Mouse (Mus musculus) heart, embryonic 12.5 days (tissue): ENCODE data around the gene Tgm6. TPM values are rescaled to one million over a fixed set of nuclear protein-coding genes. Genes with fewer than 3 reads are reported as not detected.

Experiments
- ATAC-seq: fragments of 200-750 bp; cut with Nextera tagmentation; 2 replicates; pipeline ENCODE4 v1.8.0; 2017; ENCODE audit warnings: moderate TSS enrichment, moderate library complexity; ENCODE audit not compliant: insufficient number of reproducible peaks, low FRiP score
- H3K27ac ChIP-seq: fragments of 300-500 bp; sonication (generic); 2 replicates; pipeline ENCODE4 v1.5.1; 2016; ENCODE audit warnings: mild to moderate bottlenecking, moderate library complexity; ENCODE audit not compliant: poor library complexity, severe bottlenecking
- H3K27me3 ChIP-seq: fragments of 300-500 bp; sonication (generic); replicated peaks from 2 replicates; pipeline ENCODE4 v1.6.1; 2016; ENCODE audit warnings: mild to moderate bottlenecking, moderate library complexity
- H3K36me3 ChIP-seq: fragments of 300-500 bp; sonication (generic); 2 replicates; pipeline ENCODE4 v1.6.1; 2016; ENCODE audit warnings: mild to moderate bottlenecking, moderate library complexity
- H3K4me1 ChIP-seq: fragments of 300-500 bp; sonication (generic); replicated peaks from 2 replicates; pipeline ENCODE4 v1.6.1; 2016; ENCODE audit warnings: mild to moderate bottlenecking
- H3K4me2 ChIP-seq: fragments of 300-500 bp; sonication (generic); 2 replicates; pipeline ENCODE4 v1.6.1; 2016; ENCODE audit warnings: mild to moderate bottlenecking, moderate library complexity
- H3K4me3 ChIP-seq: fragments of 300-500 bp; sonication (generic); 2 replicates; pipeline ENCODE4 v1.5.1; 2016; ENCODE audit warnings: mild to moderate bottlenecking
- H3K9ac ChIP-seq: fragments of 300-500 bp; sonication (generic); 2 replicates; pipeline ENCODE4 v1.6.1; 2016; ENCODE audit warnings: mild to moderate bottlenecking, moderate library complexity
- H3K9me3 ChIP-seq: fragments of 300-500 bp; sonication (generic); replicated peaks from 2 replicates; pipeline ENCODE4 v1.6.1; 2016; ENCODE audit warnings: mild to moderate bottlenecking, moderate library complexity
- WGBS: fragments of 180-500 bp; shearing (Covaris S2); methylation state at CpG from one replicate; pipeline ENCODE4 v1.1.7; 2016; 5-methylcytosine and 5-hydroxymethylcytosine counted together
- polyA plus RNA-seq: library from polyadenylated mRNA; unstranded; fragments of >200 nt; fragmentation: Nextera tagmentation; extraction: Ambion mirVana; gene quantifications from 2 replicates; pipeline ENCODE4 v1.2.1, GENCODE M21; 2016

Gene Tgm6
- not detected in 2 replicates for polyA plus RNA-seq

GRCm38 (mm10) chr2:130112116-130112515, at the start of gene Tgm6:
Tgm6 (plus strand) TSS chr2:130112416.
- Histone ChIP-seq H3K27me3 (no peaks in the 10 kb centered on the region), H3K36me3 (no peaks in the 10 kb centered on the region), H3K4me1 (peaks cover 17% of the 10 kb centered on the region), H3K4me3 (no peak within 1 kb of the TSS), H3K9me3 (no peaks in the 10 kb centered on the region), H3K27ac (no peak within 1 kb of the TSS), H3K9ac (no peak within 1 kb of the TSS), H3K4me2 (no peak within 1 kb of the TSS)
- 56% methylated on average over 4 of the region's 4 CpGs for WGBS
- ATAC-seq, result no peak

- 24% methylated on average over 3 of the region's 3 CpGs for WGBS
- Histone ChIP-seq H3K36me3 (no peaks in the 10 kb centered on the region), H3K9me3 (no peaks in the 10 kb centered on the region), H3K4me1 (no peaks in the 10 kb centered on the region), H3K27me3 (no peaks in the 10 kb centered on the region), H3K27ac (no peak overlapping the region), H3K4me3 (no peak overlapping the region), H3K4me2 (no peak overlapping the region), H3K9ac (no peak overlapping the region)
- ATAC-seq, result no peak
These were observed 44.0 kb upstream of the Tgm6 start for GRCm38 (mm10) chr2:130068228-130068627.

GRCm38 (mm10) chr2:130070396-130070795, 41.8 kb upstream of the Tgm6 start:
- Histone ChIP-seq H3K4me1 (no peaks in the 10 kb centered on the region), H3K36me3 (no peaks in the 10 kb centered on the region), H3K9me3 (no peaks in the 10 kb centered on the region), H3K27ac (no peak overlapping the region), H3K9ac (no peak overlapping the region), H3K27me3 (no peaks in the 10 kb centered on the region), H3K4me3 (no peak overlapping the region), H3K4me2 (no peak overlapping the region)
- 74% methylated on average over 2 of the region's 2 CpGs for WGBS
- ATAC-seq, result no peak

GRCm38 (mm10) chr2:130112804-130113203, 588 bp downstream of the Tgm6 start:
- Histone ChIP-seq H3K4me3 (no peak overlapping the region), H3K9ac (no peak overlapping the region), H3K4me1 (peaks cover 17% of the 10 kb centered on the region), H3K36me3 (no peaks in the 10 kb centered on the region), H3K27me3 (no peaks in the 10 kb centered on the region), H3K27ac (no peak overlapping the region), H3K9me3 (no peaks in the 10 kb centered on the region), H3K4me2 (no peak overlapping the region)
- WGBS, result 58% methylated on average over 4 of the region's 4 CpGs
- no peak for ATAC-seq

GRCm38 (mm10) chr2:130113379-130113778, 1.2 kb downstream of the Tgm6 start:
- H3K36me3 ChIP-seq, result no peaks in the 10 kb centered on the region
- H3K4me1 ChIP-seq, result peaks cover 17% of the 10 kb centered on the region
- H3K4me2 ChIP-seq, result no peak overlapping the region
- whole genome bisulfite sequencing, result 43% methylated on average over 3 of the region's 3 CpGs
- H3K27ac ChIP-seq, result no peak overlapping the region
- H3K9ac ChIP-seq, result no peak overlapping the region
- H3K4me3 ChIP-seq, result no peak overlapping the region
- no peaks in the 10 kb centered on the region for H3K9me3 ChIP-seq
- no peaks in the 10 kb centered on the region; the same call in 1 of the 2 replicates for H3K27me3 ChIP-seq
- ATAC-seq, result no peak

DNA sequence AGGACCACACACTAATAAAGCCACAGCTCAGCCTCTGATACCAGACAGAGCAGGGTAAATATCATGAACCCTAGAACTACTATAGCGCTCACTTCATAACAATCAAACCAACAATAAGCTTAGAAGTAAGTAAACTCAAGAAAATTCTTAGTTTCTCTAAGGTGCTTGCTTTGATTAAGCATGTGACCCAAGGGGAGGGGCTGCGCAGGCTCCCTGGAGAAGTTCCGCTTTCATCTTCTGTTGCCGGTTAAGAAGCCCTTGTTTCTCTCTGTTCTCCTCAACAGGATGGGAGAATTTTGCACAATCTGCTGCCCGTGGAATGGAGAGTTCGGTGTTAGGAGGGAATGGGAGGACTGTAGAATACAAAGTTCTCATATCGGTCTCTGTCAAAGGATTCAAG, 6.4 kb downstream of the Tgm6 start:
- no peak overlapping the region for H3K9ac ChIP-seq
- no peak overlapping the region for H3K4me3 ChIP-seq
- no peaks in the 10 kb centered on the region for H3K9me3 ChIP-seq
- no peaks in the 10 kb centered on the region; the same call in 1 of the 2 replicates for H3K27me3 ChIP-seq
- H3K4me1 ChIP-seq, result 0 out of 2 replicates have a peak, but pooled peaks cover 4% of the 10 kb centered on the region
- H3K36me3 ChIP-seq, result no peaks in the 10 kb centered on the region
- no peak overlapping the region for H3K4me2 ChIP-seq
- H3K27ac ChIP-seq, result no peak overlapping the region
- ATAC-seq, result no peak
- 69% methylated on average over 7 of the region's 7 CpGs for WGBS

GRCm38 (mm10) chr2:130125279-130126059, 13.3 kb downstream of the Tgm6 start:
- H3K9me3 ChIP-seq, result no peaks in the 10 kb centered on the region
- H3K4me1 ChIP-seq, result no peaks in the 10 kb centered on the region
- WGBS, result 78% methylated on average over 6 of the region's 6 CpGs
- no peak overlapping the region for H3K4me3 ChIP-seq
- no peak overlapping the region for H3K4me2 ChIP-seq
- no peak for ATAC-seq
- no peak overlapping the region for H3K27ac ChIP-seq
- H3K9ac ChIP-seq, result no peak overlapping the region
- H3K36me3 ChIP-seq, result no peaks in the 10 kb centered on the region
- H3K27me3 ChIP-seq, result no peaks in the 10 kb centered on the region; the same call in 1 of the 2 replicates

DNA sequence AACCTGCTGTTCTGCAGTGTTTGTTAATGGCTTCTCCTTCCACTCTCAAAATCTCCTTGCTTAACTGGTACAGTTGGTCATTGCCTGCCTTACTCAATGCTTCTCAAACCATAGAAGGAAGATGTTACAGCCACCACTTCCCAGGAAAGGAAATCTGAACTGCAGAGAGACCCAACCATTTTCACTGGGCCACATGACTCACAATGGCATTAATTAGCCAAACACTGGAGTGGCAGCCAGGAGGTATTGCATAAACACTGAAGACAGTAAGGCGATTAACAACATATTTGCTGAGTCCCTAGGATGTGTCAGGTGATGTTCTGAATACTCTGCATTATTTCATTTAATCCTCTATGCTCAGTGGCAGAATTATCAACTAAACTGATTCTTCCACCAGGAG, 13.9 kb downstream of the Tgm6 start:
- H3K9me3 ChIP-seq, result no peaks in the 10 kb centered on the region
- no peak overlapping the region for H3K4me3 ChIP-seq
- H3K36me3 ChIP-seq, result no peaks in the 10 kb centered on the region
- no peaks in the 10 kb centered on the region for H3K4me1 ChIP-seq
- WGBS, result 69% methylated on average over 1 of the region's 1 CpGs
- no peak overlapping the region for H3K9ac ChIP-seq
- H3K27me3 ChIP-seq, result no peaks in the 10 kb centered on the region; the same call in 1 of the 2 replicates
- H3K4me2 ChIP-seq, result no peak overlapping the region
- ATAC-seq, result no peak
- H3K27ac ChIP-seq, result no peak overlapping the region

- no peak for ATAC-seq
- Histone ChIP-seq H3K9me3 (0 out of 2 replicates have a peak, but pooled peaks cover 4% of the 10 kb centered on the region), H3K4me2 (no peak overlapping the region), H3K36me3 (no peaks in the 10 kb centered on the region), H3K9ac (no peak overlapping the region), H3K4me1 (no peaks in the 10 kb centered on the region), H3K27ac (no peak overlapping the region), H3K4me3 (no peak overlapping the region), H3K27me3 (no peaks in the 10 kb centered on the region)
- 66% methylated on average over 1 of the region's 1 CpGs for WGBS
These were observed 17.5 kb downstream of the Tgm6 start for GRCm38 (mm10) chr2:130129687-130130086.

GRCm38 (mm10) chr2:130143011-130143410, 30.8 kb downstream of the Tgm6 start:
- no peaks in the 10 kb centered on the region for H3K27me3 ChIP-seq
- H3K4me1 ChIP-seq, result no peaks in the 10 kb centered on the region
- H3K27ac ChIP-seq, result no peak overlapping the region
- no peak for ATAC-seq
- H3K4me2 ChIP-seq, result no peak overlapping the region
- no peak overlapping the region for H3K9ac ChIP-seq
- 87% methylated on average over 8 of the region's 8 CpGs for WGBS
- no peaks in the 10 kb centered on the region for H3K9me3 ChIP-seq
- no peaks in the 10 kb centered on the region for H3K36me3 ChIP-seq
- H3K4me3 ChIP-seq, result no peak overlapping the region

GRCm38 (mm10) chr2:130144703-130145324, 32.6 kb downstream of the Tgm6 start:
- no peak overlapping the region for H3K4me3 ChIP-seq
- ATAC-seq, result no peak
- no peaks in the 10 kb centered on the region for H3K36me3 ChIP-seq
- no peak overlapping the region for H3K27ac ChIP-seq
- H3K9ac ChIP-seq, result no peak overlapping the region
- 76% methylated on average over 23 of the region's 23 CpGs for WGBS
- H3K4me1 ChIP-seq, result no peaks in the 10 kb centered on the region
- no peak overlapping the region for H3K4me2 ChIP-seq
- H3K27me3 ChIP-seq, result no peaks in the 10 kb centered on the region
- H3K9me3 ChIP-seq, result no peaks in the 10 kb centered on the region
